Mouse (Mus musculus) heart, adult 2 months (tissue): ENCODE measurements around the gene Bean1.

Source experiments
- CTCF ChIP-seq: fragments of 200-600 bp; IDR thresholded peaks from 2 replicates; pipeline ENCODE4 v1.8.1; 2022; ENCODE audit warnings: antibody characterized with exemption, mild to moderate bottlenecking, moderate library complexity
- EP300 ChIP-seq: fragments of 200-500 bp; IDR thresholded peaks from 2 replicates; pipeline ENCODE4 v1.6.1; 2011; ENCODE audit warnings: low read depth, low read length, control low read depth; ENCODE audit not compliant: insufficient read depth
- POLR2A ChIP-seq: fragments of 200-500 bp; IDR thresholded peaks from 2 replicates; pipeline ENCODE4 v1.6.1; 2011; ENCODE audit warnings: mild to moderate bottlenecking, low read depth, low read length, control low read depth; ENCODE audit not compliant: insufficient read depth

DNA sequence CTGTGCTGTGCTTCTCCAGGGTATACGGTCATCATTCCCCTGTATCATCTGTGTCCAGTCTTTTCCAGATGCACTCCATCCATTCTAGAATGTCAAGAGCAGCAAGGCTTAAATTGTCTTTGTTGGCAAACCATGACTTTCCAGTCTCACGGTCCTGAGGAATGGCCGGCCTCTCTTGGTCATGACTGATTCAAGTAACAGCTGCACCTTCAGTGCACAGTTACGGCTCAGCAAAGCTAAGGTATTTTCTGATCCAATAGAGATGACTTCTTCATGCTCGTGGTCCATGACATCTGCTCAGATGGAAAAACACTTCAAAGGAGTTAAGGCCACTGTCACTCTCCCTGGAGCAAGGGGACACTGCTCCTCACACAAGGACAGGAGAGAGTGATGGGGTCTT lies 56.8 kb downstream of the Bean1 start:
- TF ChIP-seq CTCF (no peak), POLR2A (no peak), EP300 (no peak)
